Mouse (Mus musculus): ENCODE measurements at regions not wholly inside any gene's neighbourhood (a gene's known extent, or its start where the extent isn't known, plus 50 kb on each side); places are given as distances from the start of the nearest gene placed in this dataset.

DNA sequence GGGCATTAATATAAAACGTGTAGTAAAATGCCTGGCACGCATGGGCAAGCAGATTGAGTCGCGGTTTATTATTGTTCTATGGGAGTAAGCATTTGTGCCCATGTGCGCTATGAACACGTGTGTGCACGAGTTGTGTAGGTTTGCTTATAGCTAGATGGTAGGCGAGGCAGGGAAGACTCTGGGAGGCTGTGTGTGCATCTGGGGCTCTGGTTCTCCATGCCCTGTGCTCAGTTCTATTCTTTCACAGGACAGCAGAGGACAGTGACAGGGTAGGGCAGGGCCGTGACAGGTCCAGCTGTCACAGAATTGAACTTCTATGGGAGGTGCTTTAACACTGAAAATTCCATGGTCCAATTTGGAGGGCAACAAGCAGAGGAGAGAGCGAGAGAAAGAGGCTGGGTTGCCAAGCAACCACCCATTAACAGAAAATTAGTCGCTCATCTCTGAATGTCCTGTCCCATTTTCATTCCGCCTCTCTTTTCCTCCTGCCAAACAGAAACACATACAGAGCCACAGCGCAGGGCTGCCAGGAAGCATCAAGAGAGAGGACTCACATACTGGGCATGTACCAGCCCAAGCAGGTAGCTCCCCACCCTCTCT, 160.4 kb upstream of the Lrfn2 start:
- Histone ChIP-seq H3K4me1 (peaks cover 35% of the 10 kb centered on the region), H3K9me3 (no peaks in the 10 kb centered on the region), H3K27me3 (replicated peaks; ENCODE audit: low read depth, poor library complexity, severe bottlenecking) (peaks cover 13% of the 10 kb centered on the region), H3K36me3 (replicated peaks) (no peaks in the 10 kb centered on the region), H3K27ac (replicated peaks) (no peak overlapping the region), H3K4me3 (no peak overlapping the region)
- WGBS = 80% methylated on average over 13 of the region's 13 CpGs
- no peak for DNase-seq (ENCODE audit: low spot score)

DNA sequence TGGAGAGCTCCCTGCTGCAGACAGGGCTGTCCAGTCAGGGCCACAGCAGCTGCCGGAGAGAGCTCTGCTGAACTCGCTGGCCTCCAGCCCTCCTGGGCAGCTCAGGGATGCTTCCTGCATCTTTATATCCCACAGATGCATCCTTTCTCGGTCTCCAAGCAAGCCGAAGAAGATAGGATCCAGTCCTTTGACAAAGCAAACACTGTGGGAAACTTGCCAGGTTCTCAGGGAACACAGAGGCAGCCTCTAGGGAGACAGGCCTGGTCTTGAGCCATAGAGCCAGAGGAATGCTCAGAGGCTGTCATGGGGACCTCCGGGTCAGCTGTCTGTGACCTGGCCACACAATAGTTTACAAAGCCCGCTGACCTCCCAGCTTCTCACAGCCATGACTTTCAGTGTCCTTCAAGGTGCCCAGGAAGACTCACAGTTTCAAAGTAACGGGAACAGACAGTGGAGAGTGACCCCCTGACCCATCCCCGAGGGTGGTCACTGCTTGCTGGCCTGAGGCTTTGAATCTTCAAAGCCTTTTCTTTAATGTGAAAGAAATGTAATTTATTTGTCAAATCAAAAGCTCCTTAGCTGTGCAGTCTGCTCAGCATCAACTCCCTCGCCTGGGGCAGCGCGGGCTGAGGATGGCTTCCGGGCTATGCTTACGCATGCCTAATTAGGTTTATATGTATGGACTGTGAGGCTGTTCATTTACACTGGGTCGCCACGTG, 157.8 kb upstream of the Lrfn2 start:
- Histone ChIP-seq H3K27ac (replicated peaks) (peak overlapping the region; percentile 10), H3K9me3 (no peaks in the 10 kb centered on the region), H3K4me3 (no peak overlapping the region), H3K4me1 (peaks cover 38% of the 10 kb centered on the region), H3K27me3 (replicated peaks; ENCODE audit: low read depth, poor library complexity, severe bottlenecking) (peaks cover 13% of the 10 kb centered on the region), H3K36me3 (replicated peaks) (no peaks in the 10 kb centered on the region)
- peak; percentile 47 for DNase-seq (ENCODE audit: low spot score)
- 16% methylated on average over 15 of the region's 15 CpGs for WGBS

DNA sequence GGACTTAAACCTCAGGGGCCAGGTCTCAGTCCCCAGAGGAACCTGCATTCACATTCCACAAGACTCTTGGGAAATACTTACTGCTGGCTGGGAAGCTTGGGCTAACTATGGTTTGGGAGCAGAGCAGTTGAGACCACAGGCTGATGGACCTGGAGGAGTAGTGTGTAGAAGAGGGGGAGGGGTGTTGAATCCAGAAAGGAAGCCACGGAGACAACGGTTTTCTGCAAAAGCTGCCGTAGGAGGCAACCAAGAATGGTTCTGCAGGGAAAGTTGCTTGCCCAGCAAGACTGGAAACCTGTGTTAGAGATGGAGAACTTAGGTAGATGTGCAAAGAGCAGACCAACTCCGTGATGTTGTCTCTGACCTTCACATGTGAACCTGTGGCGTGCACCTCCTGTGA, 156.7 kb upstream of the Lrfn2 start:
- no peaks in the 10 kb centered on the region for H3K9me3 ChIP-seq
- 0 out of 2 replicates have a peak overlapping the region, but pooled peaks have one; percentile 77 for H3K27ac ChIP-seq (replicated peaks)
- H3K4me3 ChIP-seq = no peak overlapping the region
- DNase-seq (ENCODE audit: low spot score) = no peak
- H3K36me3 ChIP-seq (replicated peaks) = no peaks in the 10 kb centered on the region
- peaks cover 13% of the 10 kb centered on the region for H3K27me3 ChIP-seq (replicated peaks; ENCODE audit: low read depth, poor library complexity, severe bottlenecking)
- H3K4me1 ChIP-seq = peaks cover 38% of the 10 kb centered on the region
- 86% methylated on average over 5 of the region's 5 CpGs for WGBS

DNA sequence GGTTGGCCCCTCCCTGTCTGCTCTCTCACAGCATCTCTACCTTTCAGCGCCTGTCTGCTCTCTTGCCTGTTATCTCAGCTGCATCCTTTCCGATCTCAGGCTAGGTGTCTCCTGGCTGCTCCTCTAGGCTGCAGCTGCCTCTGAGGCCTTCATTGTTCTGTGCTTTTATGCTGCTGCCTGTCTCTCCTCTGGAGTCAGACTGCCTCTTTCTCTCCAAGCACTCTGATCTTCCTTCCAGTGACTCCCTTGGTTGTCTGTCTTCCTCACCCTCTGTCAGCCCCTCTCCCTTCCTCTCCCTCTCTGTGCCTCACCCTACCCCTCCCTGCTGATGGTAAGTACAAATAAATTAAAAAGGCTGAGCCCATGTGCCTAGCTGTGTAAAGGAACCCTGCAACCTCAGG, 155.7 kb upstream of the Lrfn2 start:
- H3K36me3 ChIP-seq (replicated peaks) = no peaks in the 10 kb centered on the region
- H3K27me3 ChIP-seq (replicated peaks; ENCODE audit: low read depth, poor library complexity, severe bottlenecking) = peaks cover 13% of the 10 kb centered on the region
- H3K4me1 ChIP-seq = peaks cover 38% of the 10 kb centered on the region
- peak overlapping the region; percentile 77 for H3K27ac ChIP-seq (replicated peaks)
- no peaks in the 10 kb centered on the region for H3K9me3 ChIP-seq
- WGBS = 16% methylated on average over 2 of the region's 2 CpGs
- DNase-seq (ENCODE audit: low spot score) = peak; percentile 33
- H3K4me3 ChIP-seq = no peak overlapping the region

DNA sequence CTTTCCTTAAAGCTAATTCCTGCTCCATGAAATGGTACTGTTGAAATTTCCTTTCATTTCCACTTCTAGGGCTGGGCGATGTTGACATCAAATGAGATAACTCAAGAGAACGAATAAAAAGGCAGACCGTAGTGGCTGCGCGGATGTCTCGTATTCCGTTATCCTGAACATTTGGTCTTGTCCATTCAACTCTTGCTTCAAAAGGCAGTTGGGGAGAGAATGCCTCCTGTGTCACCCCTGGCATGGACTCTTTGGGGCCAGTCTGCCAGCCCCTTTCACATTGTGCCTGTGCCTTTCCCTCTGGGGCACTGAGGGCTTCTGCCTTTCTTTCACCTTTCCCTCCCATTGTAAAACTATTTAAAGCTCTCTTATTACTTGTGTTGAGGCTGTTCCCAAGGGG, 152.0 kb upstream of the Lrfn2 start:
- Histone ChIP-seq H3K36me3 (replicated peaks) (no peaks in the 10 kb centered on the region), H3K9me3 (no peaks in the 10 kb centered on the region), H3K4me3 (no peak overlapping the region), H3K27me3 (replicated peaks; ENCODE audit: low read depth, poor library complexity, severe bottlenecking) (no peaks in the 10 kb centered on the region), H3K27ac (replicated peaks) (no peak overlapping the region), H3K4me1 (peaks cover 19% of the 10 kb centered on the region)
- DNase-seq (ENCODE audit: low spot score) = no peak
- 93% methylated on average over 7 of the region's 7 CpGs for WGBS

DNA sequence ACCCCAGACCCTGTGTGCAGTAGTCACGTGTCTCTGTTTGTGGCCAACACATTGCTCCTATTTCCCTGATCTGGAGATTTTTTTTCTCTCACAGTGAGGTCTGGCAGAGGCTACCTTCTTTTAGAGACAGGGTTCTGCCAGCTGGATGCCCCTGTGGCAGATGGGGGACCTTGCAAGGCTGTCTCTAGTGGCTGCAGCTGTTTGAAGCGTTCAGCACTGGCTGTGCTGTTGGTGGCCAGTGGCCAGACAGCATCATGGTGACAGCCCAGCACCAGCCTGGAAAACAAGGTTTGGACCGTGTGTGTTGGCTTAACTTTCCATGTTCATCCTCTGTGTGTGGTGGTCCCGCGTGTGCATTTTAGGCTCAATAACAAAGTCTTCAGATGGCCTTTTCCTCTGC, 147.8 kb upstream of the Lrfn2 start:
- Histone ChIP-seq H3K27me3 (replicated peaks; ENCODE audit: low read depth, poor library complexity, severe bottlenecking) (no peaks in the 10 kb centered on the region), H3K36me3 (replicated peaks) (no peaks in the 10 kb centered on the region), H3K4me3 (no peak overlapping the region), H3K27ac (replicated peaks) (no peak overlapping the region), H3K4me1 (no peaks in the 10 kb centered on the region), H3K9me3 (no peaks in the 10 kb centered on the region)
- no peak for DNase-seq (ENCODE audit: low spot score)
- whole genome bisulfite sequencing = 83% methylated on average over 5 of the region's 5 CpGs

DNA sequence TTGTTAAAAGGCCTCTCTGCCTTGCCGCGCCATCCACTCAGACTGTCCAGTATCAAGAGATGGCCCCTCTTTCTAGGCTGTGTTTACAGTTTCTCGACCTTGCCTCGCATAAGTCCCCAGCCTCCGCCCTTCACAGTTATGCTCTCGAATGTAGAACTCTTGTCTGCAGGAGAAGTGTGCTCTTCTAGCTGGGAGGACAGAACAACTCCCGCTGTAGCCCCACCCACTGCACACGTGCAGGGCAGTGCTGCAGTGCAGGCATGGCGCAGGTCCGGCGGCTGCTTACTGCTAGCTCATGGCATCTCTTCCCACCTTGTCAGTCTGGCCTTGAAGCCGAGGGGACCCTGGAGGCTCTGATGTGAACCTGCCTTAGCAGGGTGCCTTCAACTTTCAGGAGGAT, 145.7 kb upstream of the Lrfn2 start:
- Histone ChIP-seq H3K4me3 (no peak overlapping the region), H3K4me1 (no peaks in the 10 kb centered on the region), H3K27ac (replicated peaks) (no peak overlapping the region), H3K36me3 (replicated peaks) (no peaks in the 10 kb centered on the region), H3K27me3 (replicated peaks; ENCODE audit: low read depth, poor library complexity, severe bottlenecking) (no peaks in the 10 kb centered on the region), H3K9me3 (no peaks in the 10 kb centered on the region)
- no peak for DNase-seq (ENCODE audit: low spot score)
- 87% methylated on average over 12 of the region's 12 CpGs for WGBS

DNA sequence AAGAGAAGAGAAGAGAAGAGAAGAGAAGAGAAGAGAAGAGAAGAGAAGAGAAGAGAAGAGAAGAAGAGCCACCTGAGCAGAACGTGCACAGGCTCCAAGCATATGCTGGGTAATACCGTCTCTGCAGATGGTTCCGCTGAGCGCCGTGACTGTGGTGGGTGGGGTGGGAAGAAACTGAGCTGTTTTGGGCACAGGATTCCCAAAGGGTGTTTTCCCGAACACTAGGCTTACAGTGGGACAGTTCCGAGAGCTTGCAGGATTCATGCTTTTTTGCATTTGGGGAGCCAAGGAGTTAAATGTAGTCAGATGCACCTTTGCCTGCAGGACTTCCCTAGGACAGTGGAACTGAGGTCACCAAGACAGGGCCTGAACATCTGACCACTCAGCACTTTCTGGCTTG, 142.3 kb upstream of the Lrfn2 start:
- no peaks in the 10 kb centered on the region for H3K27me3 ChIP-seq (replicated peaks; ENCODE audit: low read depth, poor library complexity, severe bottlenecking)
- H3K9me3 ChIP-seq = no peaks in the 10 kb centered on the region
- no peaks in the 10 kb centered on the region for H3K4me1 ChIP-seq
- 87% methylated on average over 7 of the region's 7 CpGs for WGBS
- no peak overlapping the region for H3K4me3 ChIP-seq
- no peaks in the 10 kb centered on the region for H3K36me3 ChIP-seq (replicated peaks)
- no peak for DNase-seq (ENCODE audit: low spot score)
- H3K27ac ChIP-seq (replicated peaks) = no peak overlapping the region

DNA sequence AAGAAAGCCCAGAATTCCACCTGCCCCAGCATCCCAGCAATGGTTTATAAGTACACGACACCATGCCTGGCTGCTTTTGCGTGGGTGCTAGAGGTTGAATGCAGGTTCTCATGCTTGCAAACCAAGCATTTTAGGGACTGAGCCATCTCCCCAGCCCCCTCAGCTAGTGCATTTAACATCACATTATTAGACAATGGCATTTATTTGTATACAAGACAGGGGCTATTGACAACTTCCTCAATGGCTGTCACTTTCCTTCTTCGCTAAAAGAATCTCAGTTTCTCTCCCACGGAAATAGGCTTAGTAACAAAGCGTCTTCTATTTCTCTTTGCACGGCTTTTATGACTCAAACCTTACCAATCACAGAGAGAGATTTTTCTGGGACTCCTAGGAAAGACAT, 141.7 kb upstream of the Lrfn2 start:
- WGBS = 82% methylated on average over 6 of the region's 6 CpGs
- DNase-seq (ENCODE audit: low spot score) = no peak
- H3K4me3 ChIP-seq = no peak overlapping the region

DNA sequence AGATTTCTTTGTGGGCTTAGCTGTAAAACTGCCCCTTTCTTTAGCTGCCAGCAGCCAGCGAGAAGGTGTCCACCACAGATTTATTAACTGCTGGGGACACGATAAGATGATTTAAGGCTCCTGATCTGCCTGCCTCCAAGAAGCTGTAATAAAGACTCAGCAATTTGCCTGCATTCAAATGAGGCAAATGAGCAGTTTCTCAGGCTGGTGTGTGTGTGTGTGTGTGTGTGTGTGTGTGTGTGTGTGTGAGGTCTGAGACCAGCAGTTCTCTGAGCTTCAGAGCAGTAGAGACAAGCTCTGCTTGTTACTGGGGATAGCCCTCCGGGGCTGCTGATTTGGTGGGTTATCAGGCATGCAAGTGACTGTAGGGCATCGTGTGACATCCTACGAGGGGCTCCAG, 139.2 kb upstream of the Lrfn2 start:
- WGBS = 83% methylated on average over 5 of the region's 5 CpGs
- Histone ChIP-seq H3K4me3 (no peak overlapping the region), H3K36me3 (replicated peaks) (no peaks in the 10 kb centered on the region), H3K27me3 (replicated peaks; ENCODE audit: low read depth, poor library complexity, severe bottlenecking) (no peaks in the 10 kb centered on the region), H3K9me3 (no peaks in the 10 kb centered on the region), H3K4me1 (no peaks in the 10 kb centered on the region), H3K27ac (replicated peaks) (no peak overlapping the region)
- DNase-seq (ENCODE audit: low spot score) = no peak

More for the DNA sequence above, 141.7 kb upstream of the Lrfn2 start:
- no peaks in the 10 kb centered on the region for H3K9me3 ChIP-seq
- H3K27me3 ChIP-seq (replicated peaks; ENCODE audit: low read depth, poor library complexity, severe bottlenecking) = no peaks in the 10 kb centered on the region
- no peaks in the 10 kb centered on the region for H3K4me1 ChIP-seq
- no peak overlapping the region for H3K27ac ChIP-seq (replicated peaks)
- H3K36me3 ChIP-seq (replicated peaks) = no peaks in the 10 kb centered on the region

DNA sequence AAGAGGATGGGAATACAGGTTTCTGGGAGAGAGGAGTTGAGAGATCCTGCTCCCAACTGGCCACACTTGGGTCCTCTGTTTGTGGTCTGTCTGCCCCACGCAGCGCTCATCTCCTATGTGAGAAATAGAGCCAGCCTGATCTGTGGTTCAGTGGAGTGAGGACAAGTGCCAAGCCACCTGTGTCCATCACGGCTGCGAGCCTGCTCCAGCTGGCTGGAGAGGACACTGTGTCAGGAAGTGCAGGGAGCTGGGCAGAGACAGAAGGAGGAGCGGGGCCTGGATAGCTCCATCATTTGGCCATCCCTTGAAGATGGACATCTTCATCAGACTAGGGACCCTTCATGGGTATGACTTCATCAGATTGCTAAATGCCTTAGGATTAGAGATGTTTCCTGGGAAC, 136.4 kb upstream of the Lrfn2 start:
- no peak overlapping the region for H3K27ac ChIP-seq (replicated peaks)
- DNase-seq (ENCODE audit: low spot score) = no peak
- H3K27me3 ChIP-seq (replicated peaks; ENCODE audit: low read depth, poor library complexity, severe bottlenecking) = no peaks in the 10 kb centered on the region
- no peaks in the 10 kb centered on the region for H3K36me3 ChIP-seq (replicated peaks)
- H3K4me3 ChIP-seq = no peak overlapping the region
- H3K9me3 ChIP-seq = no peaks in the 10 kb centered on the region
- 85% methylated on average over 5 of the region's 5 CpGs for WGBS
- no peaks in the 10 kb centered on the region for H3K4me1 ChIP-seq

DNA sequence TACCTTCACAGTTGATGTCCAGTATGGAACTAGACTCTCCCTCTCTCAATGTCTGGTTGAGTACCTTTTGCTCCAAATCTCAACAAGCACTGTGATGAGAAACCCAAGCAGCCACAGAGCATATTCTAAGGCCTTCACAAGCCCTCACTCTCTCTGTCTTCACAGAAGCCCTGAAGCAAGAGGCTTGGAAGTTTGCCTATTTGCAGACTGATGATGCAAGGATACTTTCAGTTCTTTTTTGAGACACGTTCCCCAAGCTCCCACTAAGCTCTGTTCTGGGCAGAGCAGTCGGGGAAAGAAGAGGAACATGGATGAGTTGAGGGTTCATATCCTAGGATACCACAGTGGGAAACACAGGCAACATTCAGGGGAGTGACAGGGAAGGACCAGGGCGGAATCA, 134.0 kb upstream of the Lrfn2 start:
- 80% methylated on average over 3 of the region's 3 CpGs for WGBS
- Histone ChIP-seq H3K27ac (replicated peaks) (no peak overlapping the region), H3K9me3 (no peaks in the 10 kb centered on the region), H3K4me3 (no peak overlapping the region), H3K36me3 (replicated peaks) (no peaks in the 10 kb centered on the region), H3K27me3 (replicated peaks; ENCODE audit: low read depth, poor library complexity, severe bottlenecking) (no peaks in the 10 kb centered on the region), H3K4me1 (no peaks in the 10 kb centered on the region)
- no peak for DNase-seq (ENCODE audit: low spot score)

DNA sequence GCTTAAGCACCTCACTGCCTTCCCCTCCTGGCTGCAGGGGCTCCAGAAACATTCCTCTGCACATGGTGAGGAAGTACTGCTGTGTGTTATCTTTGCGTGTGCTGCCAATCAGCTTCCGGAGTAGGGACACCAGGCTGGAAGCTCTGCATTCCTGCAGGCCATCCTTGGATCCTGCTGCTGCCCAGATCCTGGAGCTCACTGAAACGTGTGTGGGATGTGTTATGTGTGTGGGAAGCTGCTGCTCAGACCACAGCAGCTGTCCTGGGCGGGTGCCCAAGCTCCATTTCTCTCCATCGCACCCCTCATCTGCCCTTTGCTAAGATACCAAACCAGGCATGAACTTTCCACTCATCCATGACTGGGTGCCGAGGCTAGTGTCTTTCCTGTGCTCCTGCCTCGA, 129.5 kb upstream of the Lrfn2 start:
- no peak for DNase-seq (ENCODE audit: low spot score)
- H3K27me3 ChIP-seq (replicated peaks; ENCODE audit: low read depth, poor library complexity, severe bottlenecking) = no peaks in the 10 kb centered on the region
- H3K9me3 ChIP-seq = no peaks in the 10 kb centered on the region
- H3K27ac ChIP-seq (replicated peaks) = no peak overlapping the region
- 76% methylated on average over 7 of the region's 7 CpGs for WGBS
- H3K4me1 ChIP-seq = no peaks in the 10 kb centered on the region
- H3K36me3 ChIP-seq (replicated peaks) = no peaks in the 10 kb centered on the region
- no peak overlapping the region for H3K4me3 ChIP-seq

All from embryonic facial prominence, embryonic 10.5 days (tissue).